Mouse (Mus musculus) kidney, embryonic 14.5 days (tissue): ENCODE results near the gene Edf1. TPM values are rescaled to one million over a fixed set of nuclear protein-coding genes. Genes with fewer than 3 reads are reported as not detected.
"Not testable (repeated sequence)": the region's sequence is repeated elsewhere in the genome, so short reads cannot be mapped to it uniquely, and the experiment has no call there.

ENCODE experiments used
- ATAC-seq: fragments of 200-750 bp; cut with Nextera tagmentation; 2 replicates; pipeline ENCODE4 v1.8.0; 2017; ENCODE audit warnings: moderate number of reproducible peaks, mild to moderate bottlenecking, moderate TSS enrichment, moderate library complexity; ENCODE audit not compliant: low FRiP score, low TSS enrichment
- H3K27ac ChIP-seq: fragments of 300-500 bp; sonication (generic); 2 replicates; pipeline ENCODE4 v1.5.1; 2014; ENCODE audit warnings: low read depth, mild to moderate bottlenecking, low read length, moderate library complexity, mixed read lengths
- H3K27me3 ChIP-seq: fragments of 300-500 bp; sonication (generic); 2 replicates; pipeline ENCODE4 v1.6.1; 2014; ENCODE audit warnings: mild to moderate bottlenecking, low read length; ENCODE audit not compliant: control insufficient read depth, insufficient read depth
- H3K36me3 ChIP-seq: fragments of 300-500 bp; sonication (generic); 2 replicates; pipeline ENCODE4 v1.6.1; 2014; ENCODE audit warnings: low read length, mixed read lengths; ENCODE audit not compliant: control insufficient read depth, insufficient read depth
- H3K4me1 ChIP-seq: fragments of 300-500 bp; sonication (generic); 2 replicates; pipeline ENCODE4 v1.6.1; 2014; ENCODE audit warnings: low read length, mixed read lengths; ENCODE audit not compliant: control insufficient read depth, insufficient read depth
- H3K4me2 ChIP-seq: fragments of 300-500 bp; sonication (generic); replicated peaks from 2 replicates; pipeline ENCODE4 v1.6.1; 2014; ENCODE audit warnings: low read depth, mild to moderate bottlenecking, low read length
- H3K4me3 ChIP-seq: fragments of 300-500 bp; sonication (generic); 2 replicates; pipeline ENCODE4 v1.5.1; 2014; ENCODE audit warnings: mild to moderate bottlenecking, low read length
- H3K9ac ChIP-seq: fragments of 300-500 bp; sonication (generic); 2 replicates; pipeline ENCODE4 v1.6.1; 2014; ENCODE audit warnings: low read depth, mild to moderate bottlenecking, low read length, moderate library complexity
- H3K9me3 ChIP-seq: fragments of 300-500 bp; sonication (generic); 2 replicates; pipeline ENCODE4 v1.6.1; 2016; ENCODE audit warnings: low read length; ENCODE audit not compliant: control insufficient read depth
- WGBS: fragments of 180-500 bp; shearing (Covaris S2); extraction: QIAGEN DNeasy Blood & Tissue Kit; methylation state at CpG from one replicate; pipeline ENCODE4 v1.1.7; 2014; 5-methylcytosine and 5-hydroxymethylcytosine counted together
- polyA plus RNA-seq: library from polyadenylated mRNA; unstranded; fragments of >200 nt; fragmentation: Nextera tagmentation; extraction: Ambion mirVana; gene quantifications from 2 replicates; pipeline ENCODE4 v1.2.1, GENCODE M21; 2014

Edf1 gene
- polyA plus RNA-seq, 1 experiment from 2014 or later: 314 TPM

- Histone ChIP-seq H3K27me3 (no peaks in the 10 kb centered on the region), H3K9me3 (no peaks in the 10 kb centered on the region), H3K36me3 (peaks cover 13% of the 10 kb centered on the region; the same call in 1 of the 2 replicates), H3K4me2 (no peak overlapping the region), H3K9ac (no peak overlapping the region), H3K27ac (no peak overlapping the region), H3K4me3 (no peak overlapping the region), H3K4me1 (peaks cover 17% of the 10 kb centered on the region)
- no peak for ATAC-seq
- WGBS: 46% methylated on average over 10 of the region's 10 CpGs
Observed at GRCm38 (mm10) chr2:25541644-25542367, 15.8 kb upstream of the Edf1 start.

- Histone ChIP-seq H3K4me3 (peak overlapping the region; percentile 73), H3K4me1 (peaks cover 14% of the 10 kb centered on the region), H3K36me3 (no peaks in the 10 kb centered on the region), H3K4me2 (peak overlapping the region; percentile 65), H3K27me3 (no peaks in the 10 kb centered on the region), H3K9ac (peak overlapping the region; percentile 80), H3K9me3 (no peaks in the 10 kb centered on the region), H3K27ac (peak overlapping the region; percentile 64)
- WGBS: 9% methylated on average over 31 of the region's 43 CpGs
- peak; percentile 76 for ATAC-seq
Observed at GRCm38 (mm10) chr2:25545996-25546810, 11.4 kb upstream of the Edf1 start.

- 4% methylated on average over 47 of the region's 48 CpGs for WGBS
- Histone ChIP-seq H3K4me3 (peak within 1 kb of the TSS; percentile 73), H3K27ac (peak within 1 kb of the TSS; percentile 64), H3K9me3 (no peaks in the 10 kb centered on the region), H3K36me3 (no peaks in the 10 kb centered on the region), H3K27me3 (no peaks in the 10 kb centered on the region), H3K4me1 (peaks cover 10% of the 10 kb centered on the region), H3K4me2 (peak within 1 kb of the TSS; percentile 65), H3K9ac (peak within 1 kb of the TSS; percentile 80)
- ATAC-seq: peak; percentile 99
Observed at GRCm38 (mm10) chr2:25546811-25547491, 10.7 kb upstream of the Edf1 start, which contains the start of gene Traf2. Gene Traf2, minus strand, starts transcription at chr2:25546940.

GRCm38 (mm10) chr2:25549021-25549991 is 8.3 kb upstream of the Edf1 start:
- Histone ChIP-seq H3K27ac (no peak overlapping the region), H3K4me1 (peaks cover 7% of the 10 kb centered on the region; the same call in 1 of the 2 replicates), H3K4me3 (no peak overlapping the region), H3K9ac (no peak overlapping the region), H3K27me3 (no peaks in the 10 kb centered on the region), H3K9me3 (no peaks in the 10 kb centered on the region), H3K4me2 (no peak overlapping the region), H3K36me3 (no peaks in the 10 kb centered on the region)
- no peak for ATAC-seq
- WGBS: 69% methylated on average over 9 of the region's 9 CpGs

DNA sequence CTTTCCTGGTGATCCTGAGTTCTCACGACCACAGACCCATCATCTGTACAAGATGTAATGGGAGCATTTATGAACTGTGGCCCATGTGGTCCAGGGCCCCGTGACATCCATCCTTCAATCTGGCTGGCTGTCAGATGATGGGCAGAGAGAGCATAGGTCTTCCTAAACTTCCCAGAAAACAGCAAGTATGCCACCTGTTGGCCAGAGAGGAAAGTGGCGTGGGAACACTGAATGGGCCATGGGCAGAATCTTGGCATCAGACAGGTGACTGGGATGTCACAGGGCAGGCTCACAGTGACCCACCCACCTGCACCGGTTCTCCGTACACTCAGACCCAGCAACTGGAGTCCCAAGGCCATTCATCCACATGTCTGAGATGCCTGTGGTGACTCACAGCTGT is 6.5 kb upstream of the Edf1 start:
- Histone ChIP-seq H3K9me3 (no peaks in the 10 kb centered on the region), H3K4me3 (no peak overlapping the region), H3K4me1 (no peaks in the 10 kb centered on the region), H3K9ac (no peak overlapping the region), H3K27ac (no peak overlapping the region), H3K4me2 (no peak overlapping the region), H3K27me3 (no peaks in the 10 kb centered on the region), H3K36me3 (no peaks in the 10 kb centered on the region)
- no peak for ATAC-seq
- 35% methylated on average over 5 of the region's 5 CpGs for WGBS

- not testable (repeated sequence) for H3K27me3 ChIP-seq, H3K4me3 ChIP-seq, H3K36me3 ChIP-seq, H3K4me1 ChIP-seq, H3K9ac ChIP-seq, H3K27ac ChIP-seq, ATAC-seq, H3K4me2 ChIP-seq, H3K9me3 ChIP-seq
- WGBS: 89% methylated on average over 4 of the region's 4 CpGs
Observed at GRCm38 (mm10) chr2:25553171-25553786, 4.4 kb upstream of the Edf1 start.

DNA sequence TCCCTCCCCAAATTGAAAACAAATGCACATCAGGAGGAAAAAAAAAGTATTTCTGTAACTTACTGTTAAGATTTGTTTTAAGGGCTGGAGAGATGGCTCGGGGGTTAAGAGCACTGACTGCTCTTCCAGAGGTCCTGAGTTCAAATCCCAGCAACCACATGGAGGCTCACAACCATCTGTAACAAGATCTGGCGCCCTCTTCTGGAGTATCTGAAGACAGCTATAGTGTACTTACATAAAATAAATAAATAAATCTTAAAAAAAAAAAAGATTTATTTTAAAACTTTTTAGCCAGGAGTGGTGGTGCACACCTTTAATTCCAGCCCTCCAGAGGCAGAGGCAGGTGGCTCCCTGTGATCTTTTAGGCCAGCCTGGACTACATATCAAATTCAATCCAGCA is 2.2 kb upstream of the Edf1 start:
- not testable (repeated sequence) for ATAC-seq, H3K27ac ChIP-seq, H3K27me3 ChIP-seq, H3K4me2 ChIP-seq, H3K9ac ChIP-seq, H3K4me3 ChIP-seq, H3K36me3 ChIP-seq, H3K9me3 ChIP-seq
- H3K4me1 ChIP-seq: peaks cover 11% of the 10 kb centered on the region
- 54% methylated on average over 2 of the region's 2 CpGs for WGBS

DNA sequence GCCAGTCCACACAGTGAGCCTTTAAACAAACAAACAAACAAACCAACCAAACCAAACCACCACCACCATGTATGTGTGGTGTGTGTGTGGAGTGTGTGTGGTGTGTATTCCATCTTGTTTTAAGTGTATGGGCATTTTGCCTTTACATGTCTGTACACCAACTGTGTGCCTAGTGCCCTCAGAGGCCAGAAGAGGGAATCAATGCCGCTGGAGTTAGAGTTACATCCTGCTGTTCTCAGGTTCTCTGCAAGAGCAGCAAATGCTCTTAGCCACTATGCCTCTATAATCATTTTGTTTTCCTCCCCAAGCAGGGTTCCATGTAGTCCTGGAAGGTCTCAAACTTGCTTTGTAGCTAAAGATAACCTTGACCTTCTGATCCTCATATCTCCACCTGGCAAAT is 1.4 kb upstream of the Edf1 start:
- ATAC-seq: no peak
- Histone ChIP-seq H3K4me3 (no peak overlapping the region), H3K4me2 (no peak overlapping the region), H3K9me3 (no peaks in the 10 kb centered on the region), H3K27me3 (no peaks in the 10 kb centered on the region), H3K36me3 (peaks cover 13% of the 10 kb centered on the region), H3K27ac (no peak overlapping the region), H3K4me1 (peaks cover 11% of the 10 kb centered on the region), H3K9ac (no peak overlapping the region)
- 46% methylated on average over 1 of the region's 1 CpGs for WGBS
